Mouse (Mus musculus) forebrain, embryonic 16.5 days (tissue): Measurements from ENCODE around the gene 2310039H08Rik. TPM values are rescaled to one million over a fixed set of nuclear protein-coding genes. Genes with fewer than 3 reads are reported as not detected.
"Not testable (repeated sequence)": the region's sequence is repeated elsewhere in the genome, so short reads cannot be mapped to it uniquely, and the experiment has no call there.

Source experiments
- ATAC-seq: fragments of 200-750 bp; cut with Nextera tagmentation; 2 replicates; pipeline ENCODE4 v1.8.0; 2017; ENCODE audit warnings: mild to moderate bottlenecking, moderate library complexity
- H3K27ac ChIP-seq: fragments of 300-500 bp; sonication (generic); 2 replicates; pipeline ENCODE4 v1.5.1; 2014; ENCODE audit warnings: low read length, control low read depth
- H3K27me3 ChIP-seq: fragments of 300-500 bp; sonication (generic); replicated peaks from 2 replicates; pipeline ENCODE4 v1.6.1; 2014; ENCODE audit warnings: low read length; ENCODE audit not compliant: control insufficient read depth, insufficient read depth
- H3K36me3 ChIP-seq: fragments of 300-500 bp; sonication (generic); 2 replicates; pipeline ENCODE4 v1.6.1; 2014; ENCODE audit not compliant: control insufficient read depth, insufficient read depth
- H3K4me1 ChIP-seq: fragments of 300-500 bp; sonication (generic); replicated peaks from 2 replicates; pipeline ENCODE4 v1.6.1; 2014; ENCODE audit warnings: low read length; ENCODE audit not compliant: control insufficient read depth, insufficient read depth
- H3K4me2 ChIP-seq: fragments of 300-500 bp; sonication (generic); 2 replicates; pipeline ENCODE4 v1.6.1; 2014; ENCODE audit warnings: mild to moderate bottlenecking, low read length, control low read depth
- H3K4me3 ChIP-seq: fragments of 300-500 bp; sonication (generic); replicated peaks from 2 replicates; pipeline ENCODE4 v1.5.1; 2014; ENCODE audit warnings: mild to moderate bottlenecking, low read length, control low read depth
- H3K9ac ChIP-seq: fragments of 300-500 bp; sonication (generic); replicated peaks from 2 replicates; pipeline ENCODE4 v1.6.1; 2014; ENCODE audit warnings: low read depth, low read length, control low read depth
- H3K9me3 ChIP-seq: fragments of 300-500 bp; sonication (generic); 2 replicates; pipeline ENCODE4 v1.6.1; 2016; ENCODE audit warnings: low read length; ENCODE audit not compliant: control insufficient read depth
- WGBS: fragments of 180-500 bp; shearing (Covaris S2); extraction: QIAGEN DNeasy Blood & Tissue Kit; methylation state at CpG from one replicate; pipeline ENCODE4 v1.1.7; 2014; 5-methylcytosine and 5-hydroxymethylcytosine counted together
- polyA plus RNA-seq: library from polyadenylated mRNA; unstranded; fragments of >200 nt; fragmentation: Nextera tagmentation; extraction: Ambion mirVana; gene quantifications from 2 replicates; pipeline ENCODE4 v1.2.1, GENCODE M21; 2015

Gene 2310039H08Rik
- polyA plus RNA-seq, 1 experiment from 2014 or later = 56.0 TPM

DNA sequence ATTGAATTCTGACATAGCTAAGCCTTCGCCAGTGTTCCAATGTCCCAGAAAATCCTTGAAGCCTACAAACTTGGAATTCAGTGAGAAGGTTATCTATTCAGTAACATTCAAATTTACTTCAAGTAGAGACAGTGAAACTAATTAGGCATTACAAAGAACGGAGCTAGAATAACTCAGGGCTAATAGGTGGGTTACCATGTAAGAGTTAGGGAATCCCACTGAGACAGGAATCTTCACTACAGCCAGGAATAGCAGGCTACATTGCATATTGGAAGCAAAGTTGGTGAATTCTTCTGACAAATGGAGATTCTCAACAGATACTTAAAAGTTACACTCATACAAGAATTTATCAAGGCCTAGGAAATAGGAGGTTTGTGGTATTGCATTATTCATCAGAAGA lies 15.5 kb downstream of the 2310039H08Rik start:
- H3K27me3 ChIP-seq, H3K4me1 ChIP-seq, ATAC-seq, H3K4me3 ChIP-seq, H3K36me3 ChIP-seq, H3K27ac ChIP-seq, H3K4me2 ChIP-seq, H3K9ac ChIP-seq, H3K9me3 ChIP-seq: not testable (repeated sequence)
- WGBS = 47% methylated on average over 2 of the region's 2 CpGs

- Histone ChIP-seq H3K9me3 (no peaks in the 10 kb centered on the region), H3K27ac (no peak overlapping the region), H3K9ac (no peak overlapping the region), H3K4me3 (no peak overlapping the region), H3K4me1 (no peaks in the 10 kb centered on the region), H3K27me3 (no peaks in the 10 kb centered on the region), H3K4me2 (no peak overlapping the region), H3K36me3 (no peaks in the 10 kb centered on the region)
- WGBS = 93% methylated on average over 2 of the region's 2 CpGs
- ATAC-seq = no peak
These were observed 20.5 kb downstream of the 2310039H08Rik start for GRCm38 (mm10) chr17:46792963-46793362.

DNA sequence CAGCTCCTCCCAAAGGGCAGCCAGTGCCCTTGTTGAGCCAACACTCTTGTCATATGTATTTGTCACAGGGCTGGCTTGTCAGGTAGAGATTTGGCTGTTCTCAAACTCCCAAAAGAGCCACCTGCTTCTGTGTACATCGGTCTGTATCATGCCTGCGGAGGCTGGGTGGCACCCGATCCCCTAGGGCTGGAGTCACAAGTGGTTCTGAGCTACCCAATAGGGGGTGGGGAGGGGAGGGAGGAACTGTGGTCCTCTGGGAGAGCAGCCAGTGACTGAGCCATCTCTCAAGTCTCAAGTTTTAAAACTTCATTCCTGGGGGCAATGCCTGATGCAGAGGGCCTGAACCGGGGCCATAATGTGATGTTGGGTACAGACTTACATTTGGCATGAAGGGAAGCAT lies 24.3 kb downstream of the 2310039H08Rik start:
- no peak overlapping the region for H3K9ac ChIP-seq
- no peaks in the 10 kb centered on the region for H3K27me3 ChIP-seq
- WGBS = 90% methylated on average over 4 of the region's 4 CpGs
- no peak overlapping the region for H3K4me3 ChIP-seq
- peaks cover 22% of the 10 kb centered on the region for H3K36me3 ChIP-seq
- H3K4me2 ChIP-seq = no peak overlapping the region
- H3K27ac ChIP-seq = no peak overlapping the region
- ATAC-seq = no peak
- no peaks in the 10 kb centered on the region for H3K4me1 ChIP-seq
- no peaks in the 10 kb centered on the region for H3K9me3 ChIP-seq

- Histone ChIP-seq H3K36me3 (peaks cover 22% of the 10 kb centered on the region), H3K27ac (no peak overlapping the region), H3K9me3 (no peaks in the 10 kb centered on the region), H3K4me3 (no peak overlapping the region), H3K9ac (no peak overlapping the region), H3K4me1 (no peaks in the 10 kb centered on the region), H3K27me3 (no peaks in the 10 kb centered on the region), H3K4me2 (no peak overlapping the region)
- WGBS = 39% methylated on average over 8 of the region's 8 CpGs
- ATAC-seq = no peak
These were observed 25.0 kb downstream of the 2310039H08Rik start for GRCm38 (mm10) chr17:46797386-46797785.

DNA sequence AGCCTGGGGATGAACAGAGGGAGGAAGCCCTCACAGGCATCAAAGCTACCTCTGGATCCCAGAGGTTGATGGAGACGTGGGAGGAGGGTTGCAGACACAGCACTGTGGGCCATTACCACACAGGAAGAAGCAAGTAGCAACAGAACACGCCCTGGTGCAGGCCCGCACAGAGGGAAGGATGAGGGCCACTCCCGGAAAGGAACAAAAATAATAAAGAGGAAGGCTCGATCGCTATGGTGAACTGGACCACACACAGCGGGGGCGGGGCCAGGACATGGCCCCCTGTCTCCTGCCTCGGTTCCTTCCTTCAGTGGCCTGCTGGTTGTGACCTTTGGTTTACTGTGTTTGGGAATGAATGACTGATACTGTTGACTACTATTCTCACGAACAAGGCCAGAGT lies 27.2 kb downstream of the 2310039H08Rik start:
- Histone ChIP-seq H3K4me1 (no peaks in the 10 kb centered on the region), H3K36me3 (peaks cover 22% of the 10 kb centered on the region), H3K4me3 (no peak overlapping the region), H3K9ac (no peak overlapping the region), H3K9me3 (no peaks in the 10 kb centered on the region), H3K27me3 (no peaks in the 10 kb centered on the region), H3K4me2 (no peak overlapping the region), H3K27ac (no peak overlapping the region)
- ATAC-seq = no peak
- 85% methylated on average over 10 of the region's 10 CpGs for WGBS

GRCm38 (mm10) chr17:46801761-46802160 lies 29.3 kb downstream of the 2310039H08Rik start:
- Histone ChIP-seq H3K4me1 (no peaks in the 10 kb centered on the region), H3K9ac (no peak overlapping the region), H3K9me3 (no peaks in the 10 kb centered on the region), H3K4me2 (no peak overlapping the region), H3K27me3 (no peaks in the 10 kb centered on the region), H3K4me3 (no peak overlapping the region), H3K36me3 (peaks cover 25% of the 10 kb centered on the region), H3K27ac (no peak overlapping the region)
- WGBS = 87% methylated on average over 6 of the region's 6 CpGs
- no peak for ATAC-seq

DNA sequence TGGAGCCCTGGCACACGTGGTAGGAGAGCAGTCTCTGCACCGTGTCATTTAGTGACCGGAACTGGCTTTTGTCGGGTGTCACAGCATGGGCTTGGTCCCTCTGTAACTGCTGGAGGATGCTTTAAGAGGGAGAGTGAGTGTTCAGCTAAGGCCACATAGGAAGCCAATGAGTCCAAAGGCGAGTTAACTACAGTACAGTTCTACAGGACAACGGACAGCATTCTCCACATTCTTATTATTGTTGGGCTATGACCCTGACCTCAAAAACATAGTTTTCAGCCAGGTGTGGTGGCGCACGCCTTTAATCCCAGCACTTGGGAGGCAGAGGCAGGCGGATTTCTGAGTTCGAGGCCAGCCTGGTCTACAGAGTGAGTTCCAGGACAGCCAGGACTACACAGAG lies 35.9 kb downstream of the 2310039H08Rik start:
- ATAC-seq = no peak
- Histone ChIP-seq H3K9ac (no peak overlapping the region), H3K9me3 (no peaks in the 10 kb centered on the region), H3K4me3 (no peak overlapping the region), H3K4me1 (no peaks in the 10 kb centered on the region), H3K36me3 (peaks cover 25% of the 10 kb centered on the region; the same call in 1 of the 2 replicates), H3K27me3 (no peaks in the 10 kb centered on the region), H3K4me2 (no peak overlapping the region), H3K27ac (no peak overlapping the region)
- WGBS = 92% methylated on average over 10 of the region's 10 CpGs

GRCm38 (mm10) chr17:46809131-46809830 lies 36.8 kb downstream of the 2310039H08Rik start:
- peaks cover 25% of the 10 kb centered on the region; the same call in 1 of the 2 replicates for H3K36me3 ChIP-seq
- no peak overlapping the region for H3K4me2 ChIP-seq
- H3K4me3 ChIP-seq = no peak overlapping the region
- H3K27me3 ChIP-seq = no peaks in the 10 kb centered on the region
- H3K27ac ChIP-seq = no peak overlapping the region
- no peaks in the 10 kb centered on the region for H3K9me3 ChIP-seq
- H3K4me1 ChIP-seq = no peaks in the 10 kb centered on the region
- H3K9ac ChIP-seq = no peak overlapping the region
- 84% methylated on average over 6 of the region's 6 CpGs for WGBS
- no peak for ATAC-seq

- Histone ChIP-seq H3K9me3 (no peaks in the 10 kb centered on the region), H3K27me3 (no peaks in the 10 kb centered on the region), H3K4me1 (no peaks in the 10 kb centered on the region), H3K27ac (no peak overlapping the region), H3K9ac (no peak overlapping the region), H3K36me3 (peaks cover 25% of the 10 kb centered on the region; the same call in 1 of the 2 replicates), H3K4me2 (no peak overlapping the region), H3K4me3 (no peak overlapping the region)
- WGBS = 86% methylated on average over 3 of the region's 3 CpGs
- ATAC-seq = no peak
These were observed 38.2 kb downstream of the 2310039H08Rik start for GRCm38 (mm10) chr17:46810672-46811071.

GRCm38 (mm10) chr17:46812442-46812841 lies 40.0 kb downstream of the 2310039H08Rik start:
- no peak overlapping the region for H3K4me2 ChIP-seq
- no peaks in the 10 kb centered on the region; the same call in 1 of the 2 replicates for H3K4me1 ChIP-seq
- WGBS = 73% methylated on average over 1 of the region's 1 CpGs
- no peaks in the 10 kb centered on the region for H3K9me3 ChIP-seq
- no peak for ATAC-seq
- no peak overlapping the region for H3K4me3 ChIP-seq
- H3K27me3 ChIP-seq = no peaks in the 10 kb centered on the region
- peaks cover 22% of the 10 kb centered on the region; the same call in 1 of the 2 replicates for H3K36me3 ChIP-seq
- no peak overlapping the region for H3K27ac ChIP-seq
- no peak overlapping the region for H3K9ac ChIP-seq
